Mouse (Mus musculus) kidney, adult 11 months (tissue): ENCODE results near the gene Cnnm1.

Source experiments
- DNase-seq: peaks from one replicate; pipeline ENCODE4 v3.0.0; 2022

Cnnm1 gene

GRCm38 (mm10) chr19:43546337-43547117 is 106.3 kb downstream of the Cnnm1 start:
- no peak for DNase-seq
